Mouse (Mus musculus) brain, embryonic 14.5 days (tissue): ENCODE data around the gene Pomp.

ENCODE experiments used
- CTCF ChIP-seq: fragments of 200-500 bp; IDR thresholded peaks from 2 replicates; pipeline ENCODE4 v1.5.1; 2012; ENCODE audit warnings: inconsistent platforms, mild to moderate bottlenecking, moderate library complexity, borderline replicate concordance; ENCODE audit not compliant: insufficient read depth, insufficient read length; ENCODE audit errors: extremely low read depth
- POLR2A ChIP-seq: fragments of 200-500 bp; IDR thresholded peaks from 2 replicates; pipeline ENCODE4 v1.6.1; 2012; ENCODE audit warnings: mild to moderate bottlenecking, inconsistent platforms, borderline replicate concordance; ENCODE audit not compliant: poor library complexity, insufficient read depth, insufficient read length, severe bottlenecking; ENCODE audit errors: extremely low read depth

GRCm38 (mm10) chr5:147834841-147835500, 25.3 kb upstream of the Pomp start:
- no peak for TF ChIP-seq CTCF
- TF ChIP-seq POLR2A: no peak
